Mouse (Mus musculus): ENCODE measurements around the gene Kremen2.
A peak's percentile ranks its signal among the peaks of the same experiment; 100 is the strongest.

The Kremen2 gene

DNA sequence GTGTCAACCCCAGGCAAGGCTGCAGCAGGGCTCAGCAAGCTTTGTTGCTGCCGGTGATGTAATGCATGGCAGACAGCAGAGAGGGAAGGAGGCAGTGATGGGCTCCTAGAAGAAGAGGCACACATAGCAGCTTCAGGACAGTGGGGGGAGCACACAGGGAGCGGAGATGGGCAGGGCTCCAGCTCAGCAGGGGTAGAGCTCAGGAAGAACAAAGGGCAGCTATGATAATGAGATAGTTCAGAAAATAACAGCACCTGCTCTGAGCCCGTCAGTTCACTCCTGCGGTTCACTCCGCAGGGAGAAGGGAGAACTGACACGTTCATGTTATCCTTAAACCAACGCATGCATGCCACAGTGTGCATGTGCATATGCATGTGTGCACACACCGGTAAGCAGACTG is 13.2 kb upstream of the Kremen2 start:
- DNase-seq: no peak

GRCm38 (mm10) chr17:23757581-23757980 is 11.9 kb upstream of the Kremen2 start:
- no peak for DNase-seq

DNA sequence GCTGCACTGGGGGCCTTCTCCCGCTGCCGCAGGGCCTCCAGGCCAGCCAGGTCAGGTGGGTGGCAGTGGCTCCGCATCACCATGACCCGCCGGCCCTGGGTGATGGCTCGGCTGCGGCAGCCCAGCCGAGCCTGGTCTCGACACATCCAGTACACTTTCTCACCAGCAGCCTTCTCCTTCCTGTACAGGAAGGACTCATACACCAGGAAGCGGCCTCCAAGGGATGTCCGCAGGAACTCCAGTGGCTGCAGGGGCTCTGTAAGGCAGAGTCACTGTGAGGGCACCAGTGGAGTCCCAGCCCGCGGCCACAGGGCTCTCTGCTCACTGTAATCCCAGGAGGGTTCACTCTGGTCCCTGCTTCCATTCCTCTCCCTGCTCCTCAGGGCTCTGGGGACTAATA is 10.1 kb upstream of the Kremen2 start:
- DNase-seq: no peak

GRCm38 (mm10) chr17:23749400-23750191 is 4.0 kb upstream of the Kremen2 start:
- no peak for DNase-seq

GRCm38 (mm10) chr17:23748631-23749391 is 3.2 kb upstream of the Kremen2 start:
- peak; percentile 75 for DNase-seq

DNA sequence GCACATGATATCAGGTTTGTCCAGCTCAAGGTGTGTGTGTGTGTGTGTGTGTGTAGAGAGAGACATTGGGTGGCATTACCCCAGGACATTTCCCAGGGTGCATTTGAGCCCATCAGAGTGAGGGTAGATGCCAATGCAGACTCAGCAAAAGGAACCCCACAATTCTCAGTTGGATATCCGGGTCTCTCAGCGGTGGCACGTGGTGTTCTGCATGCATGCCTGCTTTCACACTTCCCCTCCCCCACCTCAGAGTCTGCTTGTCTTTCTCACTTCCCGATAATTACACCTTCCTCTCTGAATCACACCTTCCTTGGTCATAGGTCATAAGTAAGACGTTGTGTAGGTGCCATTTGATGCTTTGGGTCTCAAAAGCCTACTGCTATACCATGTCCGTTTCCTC is 2.4 kb upstream of the Kremen2 start:
- DNase-seq: no peak

GRCm38 (mm10) chr17:23747471-23747870 is 1.8 kb upstream of the Kremen2 start:
- DNase-seq: no peak

DNA sequence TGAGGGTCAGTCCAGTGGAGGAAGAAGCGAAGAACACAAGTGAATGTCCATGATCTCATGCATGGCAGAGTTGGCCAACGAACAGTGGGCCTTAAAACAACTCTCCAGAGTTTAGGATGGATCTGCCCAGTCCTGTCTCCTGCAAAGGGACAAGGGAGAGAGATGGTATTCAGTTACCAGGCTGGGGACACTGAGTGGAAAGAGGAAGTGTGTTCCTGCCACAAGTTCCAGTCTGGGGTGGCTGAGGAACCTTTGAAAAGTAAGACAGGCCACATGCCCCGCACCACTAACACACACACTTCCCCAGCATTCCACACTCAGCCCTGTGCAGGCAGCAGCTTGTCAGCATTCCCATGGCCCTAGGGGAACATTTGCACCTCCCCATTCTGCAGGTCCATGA is 1.1 kb upstream of the Kremen2 start:
- DNase-seq: no peak

GRCm38 (mm10) chr17:23746311-23746710 is 678 bp upstream of the Kremen2 start:
- no peak for DNase-seq

DNA sequence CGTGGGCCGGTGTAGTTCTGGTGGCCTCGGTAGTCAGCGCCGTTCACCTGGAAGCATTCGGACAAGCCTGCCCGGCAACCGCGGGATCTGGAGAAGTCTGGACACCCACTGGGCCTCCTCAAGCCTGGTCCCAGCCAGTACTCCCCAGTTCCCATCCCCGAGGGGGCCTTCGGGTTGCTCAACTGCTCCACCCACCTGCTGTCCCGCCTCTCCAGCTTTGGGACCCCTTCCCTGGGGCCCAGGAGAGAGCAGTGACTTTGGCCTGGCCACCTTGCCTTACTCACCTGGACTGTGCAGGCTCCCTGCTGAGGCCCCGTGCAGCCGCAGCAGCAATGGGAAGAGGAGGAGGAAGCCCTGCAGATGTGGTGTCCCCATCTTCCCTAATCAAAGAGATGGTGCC is 982 bp downstream of the Kremen2 start:
- no peak for DNase-seq

GRCm38 (mm10) chr17:23744076-23744475 is 1.6 kb downstream of the Kremen2 start:
- DNase-seq: no peak

DNA sequence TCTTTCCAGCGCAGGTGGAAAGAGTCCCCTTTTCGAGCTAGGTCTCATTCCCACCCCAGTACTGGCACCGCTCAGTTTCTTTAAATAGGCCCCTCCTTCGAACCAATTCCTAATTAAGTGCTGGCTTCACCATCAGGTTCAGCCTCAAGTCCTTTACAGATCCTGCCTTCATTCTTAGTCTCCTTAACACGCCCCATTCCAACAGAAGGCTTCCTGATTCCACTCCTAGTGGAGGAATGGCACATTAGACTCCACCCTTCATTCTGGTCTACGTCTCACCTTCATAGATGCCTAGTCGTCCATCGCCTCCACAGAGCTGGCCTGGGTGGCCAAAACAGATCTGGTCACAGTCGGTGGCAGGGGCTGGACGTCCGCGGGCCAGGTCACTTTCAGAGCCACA is 2.7 kb downstream of the Kremen2 start:
- DNase-seq: no peak

DNA sequence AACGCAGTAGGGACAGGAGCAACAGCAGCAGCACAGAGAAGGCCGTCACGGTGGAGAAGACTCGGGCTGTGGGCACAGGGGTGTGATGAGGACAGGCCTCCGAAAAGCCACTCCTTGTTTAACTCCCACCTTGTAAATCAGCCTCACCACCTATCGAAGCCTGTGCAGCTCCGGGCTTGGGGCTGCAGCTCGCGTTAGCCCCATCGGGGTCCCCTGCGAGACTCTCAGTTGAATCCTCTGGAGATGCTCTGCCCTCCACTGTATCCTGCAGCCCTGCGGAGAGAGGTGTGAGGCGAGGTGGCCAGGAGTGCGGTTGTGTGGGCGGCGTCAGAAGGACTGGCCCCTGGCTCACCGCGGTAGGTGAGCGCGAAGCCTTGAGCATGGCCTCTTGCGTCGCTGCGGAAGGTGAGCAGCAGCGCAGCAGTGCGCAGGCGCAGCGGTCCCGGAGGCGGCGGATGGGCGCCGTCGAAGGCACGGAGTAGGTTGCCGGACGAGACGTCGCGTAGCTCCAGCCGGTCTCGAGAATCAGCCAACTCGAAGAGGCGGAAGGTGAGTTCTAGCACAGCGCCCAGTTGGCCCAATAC is 3.3 kb downstream of the Kremen2 start:
- DNase-seq: no peak

DNA sequence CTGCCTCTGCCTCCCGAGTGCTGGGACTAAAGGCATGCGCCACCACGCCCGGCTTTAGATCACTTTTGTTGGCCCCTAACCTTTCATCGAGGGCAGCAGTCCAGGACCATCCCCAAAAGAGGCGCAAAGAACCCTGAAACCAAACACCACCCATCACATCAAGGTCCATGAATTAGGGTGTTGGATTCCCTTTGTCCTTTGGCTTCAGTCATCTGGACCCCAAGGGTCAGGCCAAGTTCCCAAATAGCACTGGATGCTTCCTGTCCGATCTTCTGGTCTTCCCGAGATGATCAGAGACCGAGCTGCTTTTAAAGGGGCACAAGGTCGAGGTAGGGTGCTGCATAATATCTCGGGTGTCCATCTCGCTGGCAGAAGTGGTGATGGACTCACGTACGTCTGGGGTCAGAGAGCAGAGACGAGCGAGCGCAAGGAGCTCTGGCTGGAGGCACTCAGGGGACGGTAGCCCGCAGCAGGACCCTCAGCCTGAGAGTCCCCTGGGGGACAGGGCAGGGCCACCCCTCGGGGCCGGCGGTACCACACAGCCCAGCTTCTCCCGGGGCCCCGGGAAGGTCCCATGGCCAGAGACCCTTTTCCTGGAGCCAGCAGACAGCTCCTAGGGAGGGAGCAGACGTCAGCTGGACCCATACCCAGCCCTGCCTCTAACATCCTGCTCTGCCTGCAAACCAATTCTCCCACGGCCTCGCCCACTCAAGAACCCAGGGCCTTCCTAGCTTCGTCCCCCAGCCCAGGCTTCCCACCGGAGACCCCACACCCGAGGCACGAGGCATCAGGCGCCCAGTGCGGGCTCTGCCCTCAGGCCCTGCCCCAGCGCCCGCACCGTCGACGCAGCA is 4.0 kb downstream of the Kremen2 start:
- DNase-seq: no peak

DNA sequence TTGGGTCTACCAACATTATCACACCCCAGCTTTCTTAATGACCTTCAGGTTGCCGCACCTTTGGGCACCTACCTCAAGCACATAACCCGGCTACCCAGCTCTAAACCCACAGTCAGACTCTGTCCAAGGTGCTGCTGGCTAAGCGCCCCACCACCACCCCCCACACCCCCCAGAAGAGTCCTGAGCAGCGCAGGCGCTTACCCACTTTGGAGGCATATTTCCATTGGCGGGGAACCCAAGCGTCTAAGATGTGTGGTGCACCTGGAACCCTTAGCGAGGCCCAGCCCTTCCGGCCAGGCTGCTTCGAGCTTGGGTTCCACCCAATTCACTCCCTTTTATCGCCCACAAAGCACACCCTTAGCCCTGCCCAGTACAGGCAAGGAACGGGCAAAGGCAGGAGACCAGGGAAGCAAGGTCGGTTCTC is 5.0 kb downstream of the Kremen2 start, which contains the start of gene Paqr4:
Paqr4 (minus strand) TSS at position 270 of the 424 bp plus-strand sequence.
- no peak for DNase-seq

GRCm38 (mm10) chr17:23740136-23740584 is 5.5 kb downstream of the Kremen2 start:
- DNase-seq: peak; percentile 96

DNA sequence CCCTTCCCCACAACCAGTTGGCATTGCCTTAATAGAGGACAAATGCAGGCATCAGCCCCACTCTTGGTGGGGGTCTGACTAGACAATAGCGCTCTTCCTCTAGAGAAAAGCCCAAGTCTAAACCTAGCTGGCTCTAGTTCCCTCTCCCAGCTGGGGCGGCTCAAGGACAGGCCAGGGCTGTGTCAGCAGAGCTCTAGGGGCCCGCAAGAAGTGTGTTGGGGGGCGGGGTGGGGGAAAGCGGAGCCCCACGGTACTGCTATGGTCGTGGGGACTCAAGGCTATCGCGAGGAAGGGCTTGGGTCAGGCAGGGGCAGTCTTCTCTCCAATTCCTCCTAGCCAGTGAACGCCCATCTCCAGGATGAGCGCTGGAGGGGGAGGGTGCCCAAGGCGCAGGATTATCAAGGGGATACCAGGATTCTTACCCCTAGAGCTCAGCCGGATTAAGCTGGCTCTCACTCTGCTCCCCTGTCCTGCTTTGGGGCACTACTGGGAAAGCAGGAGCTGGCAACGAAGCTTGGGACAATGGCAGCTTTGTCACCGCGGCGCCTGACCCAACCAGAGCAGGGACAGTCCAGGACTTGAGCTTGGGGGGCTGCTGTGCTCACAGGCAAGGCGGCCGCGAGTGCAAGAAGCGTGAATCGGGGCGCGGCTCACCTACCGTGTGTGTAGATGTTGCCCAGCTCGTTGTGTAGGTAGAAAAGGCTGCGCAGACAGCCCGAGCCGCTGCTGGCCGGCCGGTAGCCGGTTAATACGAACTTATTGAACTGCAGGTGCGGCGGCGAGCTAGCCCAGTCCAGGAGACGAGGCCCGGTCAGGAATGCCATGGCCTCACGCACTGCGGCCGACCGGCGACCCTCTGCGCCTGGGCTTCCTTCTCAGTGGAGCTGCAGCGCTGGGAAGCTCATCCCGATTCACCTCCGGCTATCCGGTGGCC is 6.2 kb downstream of the Kremen2 start:
- peak; percentile 54 for DNase-seq

DNA sequence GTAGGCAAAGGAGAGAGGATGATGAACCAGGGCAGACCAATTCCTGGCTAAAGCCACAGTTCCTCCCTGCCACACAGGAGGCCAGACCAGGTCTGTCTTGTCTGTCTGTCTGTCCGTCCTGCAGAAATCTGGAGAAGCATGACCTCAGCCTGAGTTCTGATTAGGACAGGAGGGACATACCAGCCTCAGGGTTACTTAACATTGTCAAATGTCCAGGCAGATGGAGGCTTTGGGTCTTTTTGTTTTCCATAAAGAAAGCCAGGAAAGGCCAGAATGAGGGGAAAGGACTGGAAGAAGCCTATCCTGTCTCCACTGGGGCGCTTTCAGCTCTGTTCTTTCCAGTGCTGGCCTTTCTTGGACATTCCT is 6.8 kb downstream of the Kremen2 start:
- DNase-seq: no peak

GRCm38 (mm10) chr17:23737493-23738445 is 7.9 kb downstream of the Kremen2 start:
- no peak for DNase-seq

GRCm38 (mm10) chr17:23734341-23734740 is 11.3 kb downstream of the Kremen2 start:
- no peak for DNase-seq
